In genomic region chr2:164951745-164952144, GRCm38 (mm10) we compare ENCODE assay signal across 14 mouse cellular contexts. TPM values are rescaled to one million over a fixed set of nuclear protein-coding genes. Genes with fewer than 3 reads are reported as not detected.
DNase-seq lines count a peak whose midpoint lies in the region; ATAC-seq and TF ChIP-seq lines count a peak whose summit lies in the region.
"Had no signal": no experiment of that assay in that cellular context is flagged by ENCODE, and none has a peak within 500 bp of the region (broad histone marks: within the 10 kb centered on the region; RNA-seq: fewer than 3 reads in every experiment).

No protein-coding gene starts in this region.

- TF ChIP-seq CTCF in heart, adult 2 months (IDR thresholded peaks at IDR 0.05): peak; percentile 39
- peak; percentile 49 for TF ChIP-seq CTCF in lung, postnatal 0 days (IDR thresholded peaks at IDR 0.05)
- TF ChIP-seq CTCF in G1E (IDR thresholded peaks at IDR 0.05; ENCODE audit: low read depth, low read length): 0 out of 2 replicates have a peak, but pooled peaks have one; percentile 30
- peak; percentile 48 for TF ChIP-seq CTCF in stomach, postnatal 0 days (IDR thresholded peaks at IDR 0.05; ENCODE audit: low read depth)

- no peak overlapping the region for H3K9ac ChIP-seq in heart, adult 2 months (ENCODE audit: low read depth, low read length)
- H3K9ac ChIP-seq in lung, postnatal 0 days (replicated peaks; ENCODE audit: low read depth): no peak overlapping the region
- H3K9ac ChIP-seq in stomach, postnatal 0 days (ENCODE audit: low read length): no peak overlapping the region
- H3K9ac ChIP-seq: forebrain, embryonic 12.5 days had no signal

- ATAC-seq in lung, postnatal 0 days: no peak
- no peak for ATAC-seq in G1E (ENCODE audit: extremely low read depth, insufficient number of reproducible peaks, low FRiP score, poor library complexity, severe bottlenecking)
- no peak for ATAC-seq in stomach, postnatal 0 days (ENCODE audit: low FRiP score, low TSS enrichment)

- H3K79me2 ChIP-seq in heart, adult 2 months (replicated peaks; ENCODE audit: control insufficient read depth, insufficient read depth, low read length): no peaks in the 10 kb centered on the region

- no peaks in the 10 kb centered on the region for H3K36me3 ChIP-seq in heart, adult 2 months (ENCODE audit: control insufficient read depth, insufficient read depth, low read length)
- H3K36me3 ChIP-seq in lung, postnatal 0 days (ENCODE audit: insufficient read depth, low read length): no peaks in the 10 kb centered on the region
- H3K36me3 ChIP-seq in G1E (replicated peaks): no peaks in the 10 kb centered on the region
- H3K36me3 ChIP-seq in stomach, postnatal 0 days (ENCODE audit: control insufficient read depth, insufficient read depth, low read length): no peaks in the 10 kb centered on the region
- H3K36me3 ChIP-seq: embryonic facial prominence, embryonic 10.5 days; forebrain, embryonic 12.5 days had no signal

- 76% methylated on average over 4 of the region's 4 CpGs for WGBS in heart, adult 2 months
- 81% methylated on average over 4 of the region's 4 CpGs for WGBS in lung, postnatal 0 days
- WGBS in stomach, postnatal 0 days: 82% methylated on average over 4 of the region's 4 CpGs

- no peak for TF ChIP-seq EP300 in heart, adult 2 months (IDR thresholded peaks at IDR 0.05; ENCODE audit: insufficient read depth, low read depth, low read length)
- no peak for TF ChIP-seq EP300 in lung, postnatal 0 days (IDR thresholded peaks at IDR 0.05)
- TF ChIP-seq EP300 in stomach, postnatal 0 days (optimal IDR thresholded peaks at IDR 0.05): no peak

- no peak overlapping the region for H3K4me3 ChIP-seq in heart, adult 2 months
- no peak overlapping the region for H3K4me3 ChIP-seq in lung, postnatal 0 days (ENCODE audit: low read depth, low read length)
- no peak overlapping the region for H3K4me3 ChIP-seq in G1E (ENCODE audit: low read depth, low read length)
- no peak overlapping the region for H3K4me3 ChIP-seq in stomach, postnatal 0 days (ENCODE audit: low read depth, low read length)
- H3K4me3 ChIP-seq: embryonic facial prominence, embryonic 10.5 days; forebrain, embryonic 12.5 days had no signal

- intact Hi-C loops in heart, adult 2 months (cut with DNase I): loop anchor here (2.0 to 10.0 kb wide), 3 partner anchors 161 to 411 kb away; no protein-coding TSS in a partner anchor
- intact Hi-C loops in left cerebral cortex, postnatal 4 days (cut with DNase I): no loop called here

- H3K4me1 ChIP-seq in heart, adult 2 months (ENCODE audit: control insufficient read depth, insufficient read depth, low read length): no peaks in the 10 kb centered on the region
- no peaks in the 10 kb centered on the region for H3K4me1 ChIP-seq in lung, postnatal 0 days (ENCODE audit: insufficient read depth, low read depth, low read length)
- H3K4me1 ChIP-seq in G1E (ENCODE audit: insufficient read depth, low read depth, low read length): peaks cover 5% of the 10 kb centered on the region
- no peaks in the 10 kb centered on the region; the same call in 1 of the 2 replicates for H3K4me1 ChIP-seq in stomach, postnatal 0 days (replicated peaks; ENCODE audit: control insufficient read depth, insufficient read depth)

- DNase-seq in heart, adult 2 months: no peak
- no peak for DNase-seq in heart, adult 9 months (ENCODE audit: low spot score in 2 of 2)
- DNase-seq in lung, postnatal 0 days (ENCODE audit: low spot score): no peak
- DNase-seq in lung, postnatal 10 days: no peak
- DNase-seq in G1E (ENCODE audit: low spot score): no peak
- DNase-seq in stomach, postnatal 0 days (ENCODE audit: low spot score): no peak
- no peak for DNase-seq in left cerebral cortex, postnatal 4 days
- DNase-seq: heart, postnatal 4 days; kidney, adult 11 months; lung, adult 18-20 months; right cerebral cortex, postnatal 14 days had no signal

- no peak for TF ChIP-seq POLR2A in heart, adult 2 months (IDR thresholded peaks at IDR 0.05; ENCODE audit: insufficient read depth, low read depth, low read length)

- H3K27ac ChIP-seq in heart, adult 2 months: no peak overlapping the region
- H3K27ac ChIP-seq in lung, postnatal 0 days (ENCODE audit: low read length): no peak overlapping the region
- no peak overlapping the region for H3K27ac ChIP-seq in stomach, postnatal 0 days (replicated peaks)
- H3K27ac ChIP-seq: embryonic facial prominence, embryonic 10.5 days; forebrain, embryonic 12.5 days had no signal

- peaks cover 21% of the 10 kb centered on the region for H3K27me3 ChIP-seq in heart, adult 2 months (ENCODE audit: control insufficient read depth, insufficient read depth, low read length)
- peaks cover 32% of the 10 kb centered on the region for H3K27me3 ChIP-seq in lung, postnatal 0 days (replicated peaks; ENCODE audit: insufficient read depth, low read length)
- peaks cover 7% of the 10 kb centered on the region; the same call in 1 of the 2 replicates for H3K27me3 ChIP-seq in G1E (ENCODE audit: insufficient read depth, low read length)
- peaks cover 17% of the 10 kb centered on the region; the same call in 1 of the 2 replicates for H3K27me3 ChIP-seq in stomach, postnatal 0 days (ENCODE audit: control insufficient read depth, insufficient read depth, low read length)

- no peaks in the 10 kb centered on the region for H3K9me3 ChIP-seq in lung, postnatal 0 days (ENCODE audit: low read length)
- peaks cover 6% of the 10 kb centered on the region for H3K9me3 ChIP-seq in G1E (replicated peaks)
- no peaks in the 10 kb centered on the region for H3K9me3 ChIP-seq in stomach, postnatal 0 days (ENCODE audit: control insufficient read depth, low read length)
- H3K9me3 ChIP-seq: embryonic facial prominence, embryonic 10.5 days; forebrain, embryonic 12.5 days had no signal

- no peak overlapping the region for H3K4me2 ChIP-seq in lung, postnatal 0 days (replicated peaks; ENCODE audit: low read depth, low read length)
- no peak overlapping the region for H3K4me2 ChIP-seq in stomach, postnatal 0 days (replicated peaks; ENCODE audit: low read depth)
- H3K4me2 ChIP-seq: forebrain, embryonic 12.5 days; heart, embryonic 11.5 days had no signal

RNA-seq across cellular contexts. Expression of gene Slc12a5, which starts 8.9 kb away (rescaled TPM):
- 1 to 10 TPM; 2.2 to 2.3 TPM for total RNA-seq in heart, adult 2 months (2021)
- 1.5 TPM in 2 replicates for polyA plus RNA-seq in heart, adult 2 months (2012; rRNA removed)
- 0.84 and 1.0 TPM in 2 replicates for polyA plus RNA-seq in lung, postnatal 0 days (2015; fragmentation: Nextera tagmentation; extraction: Ambion mirVana)
- 0.63 and 1.4 TPM in 2 replicates for total RNA-seq in G1E (2014; fragmentation: Nextera tagmentation)
- total RNA-seq in G1E (2017): 0.46 and 0.82 TPM in 2 replicates
- 0.39 and 0.72 TPM in 2 replicates for polyA plus RNA-seq in G1E (2012)
- polyA plus RNA-seq in stomach, postnatal 0 days (2015; fragmentation: Nextera tagmentation; extraction: Ambion mirVana): 0.12 and 0.21 TPM in 2 replicates
- total RNA-seq in left cerebral cortex, postnatal 4 days (2021): 100 to 1,000 TPM; 158 to 181 TPM

RNA-seq across cellular contexts. Expression of gene Mmp9, which starts 11.2 kb away (rescaled TPM):
- total RNA-seq in heart, adult 2 months (2021): under 1 TPM; 0.93 to 0.99 TPM
- polyA plus RNA-seq in heart, adult 2 months (2012; rRNA removed): 3.5 and 5.1 TPM in 2 replicates
- polyA plus RNA-seq in lung, postnatal 0 days (2015; fragmentation: Nextera tagmentation; extraction: Ambion mirVana): 4.5 and 5.6 TPM in 2 replicates
- total RNA-seq in G1E (2014; fragmentation: Nextera tagmentation) (not detected in 2 replicates), G1E (2017) (0.76 and 0.82 TPM in 2 replicates)
- polyA plus RNA-seq in G1E (2012): 0.63 and 0.76 TPM in 2 replicates
- 0.87 and 1.1 TPM in 2 replicates for polyA plus RNA-seq in stomach, postnatal 0 days (2015; fragmentation: Nextera tagmentation; extraction: Ambion mirVana)
- 1 to 10 TPM; 2.1 to 2.3 TPM for total RNA-seq in left cerebral cortex, postnatal 4 days (2021)

RNA-seq across cellular contexts. Expression of gene Zfp335, which starts 40.2 kb away (rescaled TPM):
- total RNA-seq in heart, adult 2 months (2021): 1 to 10 TPM; 8.0 to 8.2 TPM
- 14.0 and 14.3 TPM in 2 replicates for polyA plus RNA-seq in heart, adult 2 months (2012; rRNA removed)
- polyA plus RNA-seq in lung, postnatal 0 days (2015; fragmentation: Nextera tagmentation; extraction: Ambion mirVana): 5.0 and 5.2 TPM in 2 replicates
- total RNA-seq in G1E (2014; fragmentation: Nextera tagmentation) (30.6 and 31.4 TPM in 2 replicates), G1E (2017) (8.7 and 9.8 TPM in 2 replicates)
- 48.3 and 49.6 TPM in 2 replicates for polyA plus RNA-seq in G1E (2012)
- polyA plus RNA-seq in stomach, postnatal 0 days (2015; fragmentation: Nextera tagmentation; extraction: Ambion mirVana): 3.7 and 4.3 TPM in 2 replicates
- total RNA-seq in left cerebral cortex, postnatal 4 days (2021): 10 to 100 TPM; 30.0 to 31.2 TPM
